Mouse (Mus musculus) kidney, adult 2 months (tissue): ENCODE measurements at regions not wholly inside any gene's neighbourhood (a gene's known extent, or its start where the extent isn't known, plus 50 kb on each side); places are given as distances from the start of the nearest gene placed in this dataset.

ENCODE experiments used
- DNase-seq: peaks from one replicate; pipeline ENCODE4 v3.0.0; 2021
- H3K27ac ChIP-seq: fragments of 200-500 bp; 2 replicates; pipeline ENCODE4 v1.5.1; 2012; ENCODE audit warnings: low read depth, low read length, control low read depth, inconsistent platforms; ENCODE audit not compliant: insufficient read depth
- H3K27me3 ChIP-seq: fragments of 200-500 bp; replicated peaks from 2 replicates; pipeline ENCODE4 v1.6.1; 2012; ENCODE audit warnings: mild to moderate bottlenecking, moderate library complexity, low read length, inconsistent platforms; ENCODE audit not compliant: control insufficient read depth, insufficient read depth
- H3K36me3 ChIP-seq: fragments of 200-500 bp; 2 replicates; pipeline ENCODE4 v1.6.1; 2012; ENCODE audit warnings: mild to moderate bottlenecking, moderate library complexity, low read length, inconsistent platforms; ENCODE audit not compliant: control insufficient read depth, insufficient read depth
- H3K4me1 ChIP-seq: fragments of 200-500 bp; 2 replicates; pipeline ENCODE4 v1.6.1; 2011; ENCODE audit warnings: low read length; ENCODE audit not compliant: control insufficient read depth, insufficient read depth
- H3K4me3 ChIP-seq: fragments of 200-500 bp; 2 replicates; pipeline ENCODE4 v1.5.1; 2011; ENCODE audit warnings: mild to moderate bottlenecking, low read depth, low read length, control low read depth; ENCODE audit not compliant: insufficient read depth
- CTCF ChIP-seq: fragments of 200-500 bp; conservative IDR thresholded peaks from 2 replicates; pipeline ENCODE4 v1.5.1; 2011; ENCODE audit warnings: low read depth, mild to moderate bottlenecking, control low read depth, low read length, moderate library complexity, mixed read lengths; ENCODE audit not compliant: insufficient read depth, insufficient read length
- POLR2A ChIP-seq: fragments of 200-500 bp; IDR thresholded peaks from one replicate; pipeline ENCODE4 v1.6.1; 2011; ENCODE audit warnings: low read depth, low read length, control low read depth
- WGBS: fragments of 180-500 bp; shearing (Covaris S2); methylation state at CpG from one replicate; pipeline ENCODE4 v1.1.7; 2018; 5-methylcytosine and 5-hydroxymethylcytosine counted together

- no peak for DNase-seq
- Histone ChIP-seq H3K27me3 (no peaks in the 10 kb centered on the region), H3K36me3 (no peaks in the 10 kb centered on the region), H3K27ac (no peak overlapping the region), H3K4me3 (no peak overlapping the region), H3K4me1 (0 out of 2 replicates have a peak, but pooled peaks cover 3% of the 10 kb centered on the region)
- WGBS = 86% methylated on average over 5 of the region's 5 CpGs
- TF ChIP-seq POLR2A = no peak
- TF ChIP-seq CTCF = no peak
Observed at GRCm38 (mm10) chr11:63453786-63454185, 325.0 kb downstream of the Pmp22 start.

GRCm38 (mm10) chr11:63454910-63455531, 326.2 kb downstream of the Pmp22 start:
- 52% methylated on average over 17 of the region's 17 CpGs for WGBS
- TF ChIP-seq POLR2A (no peak), CTCF (no peak)
- H3K27me3 ChIP-seq = no peaks in the 10 kb centered on the region
- no peak for DNase-seq
- no peak overlapping the region for H3K4me3 ChIP-seq
- 0 out of 2 replicates have a peak, but pooled peaks cover 3% of the 10 kb centered on the region for H3K4me1 ChIP-seq
- no peak overlapping the region for H3K27ac ChIP-seq
- H3K36me3 ChIP-seq = no peaks in the 10 kb centered on the region

- DNase-seq = peak; percentile 8
- 81% methylated on average over 3 of the region's 3 CpGs for WGBS
Observed at GRCm38 (mm10) chr11:63456356-63456755, 327.6 kb downstream of the Pmp22 start.

GRCm38 (mm10) chr11:63457250-63457649, 328.5 kb downstream of the Pmp22 start:
- Histone ChIP-seq H3K4me3 (no peak overlapping the region), H3K27ac (no peak overlapping the region), H3K36me3 (no peaks in the 10 kb centered on the region), H3K4me1 (0 out of 2 replicates have a peak, but pooled peaks cover 3% of the 10 kb centered on the region), H3K27me3 (no peaks in the 10 kb centered on the region)
- WGBS = 77% methylated on average over 5 of the region's 5 CpGs
- no peak for DNase-seq
- TF ChIP-seq POLR2A (no peak), CTCF (no peak)

More at GRCm38 (mm10) chr11:63456356-63456755, 327.6 kb downstream of the Pmp22 start:
- H3K27me3 ChIP-seq = no peaks in the 10 kb centered on the region
- no peak overlapping the region for H3K4me3 ChIP-seq
- H3K4me1 ChIP-seq = 0 out of 2 replicates have a peak, but pooled peaks cover 3% of the 10 kb centered on the region
- no peaks in the 10 kb centered on the region for H3K36me3 ChIP-seq
- no peak for TF ChIP-seq POLR2A
- no peak for TF ChIP-seq CTCF
- no peak overlapping the region for H3K27ac ChIP-seq

GRCm38 (mm10) chr11:63460146-63460545, 331.4 kb downstream of the Pmp22 start:
- no peak overlapping the region for H3K27ac ChIP-seq
- no peaks in the 10 kb centered on the region for H3K36me3 ChIP-seq
- 83% methylated on average over 7 of the region's 7 CpGs for WGBS
- H3K4me3 ChIP-seq = no peak overlapping the region
- no peak for TF ChIP-seq CTCF
- TF ChIP-seq POLR2A = no peak
- H3K4me1 ChIP-seq = 0 out of 2 replicates have a peak, but pooled peaks cover 3% of the 10 kb centered on the region
- no peak for DNase-seq
- H3K27me3 ChIP-seq = no peaks in the 10 kb centered on the region

GRCm38 (mm10) chr11:63463797-63464331, 335.1 kb downstream of the Pmp22 start:
- Histone ChIP-seq H3K4me1 (no peaks in the 10 kb centered on the region), H3K4me3 (no peak overlapping the region), H3K36me3 (no peaks in the 10 kb centered on the region), H3K27ac (no peak overlapping the region), H3K27me3 (no peaks in the 10 kb centered on the region)
- TF ChIP-seq CTCF = no peak
- no peak for TF ChIP-seq POLR2A
- DNase-seq = peak; percentile 36
- 35% methylated on average over 18 of the region's 18 CpGs for WGBS

- H3K4me3 ChIP-seq = no peak overlapping the region
- no peak for DNase-seq
- 90% methylated on average over 6 of the region's 6 CpGs for whole genome bisulfite sequencing
- no peaks in the 10 kb centered on the region for H3K36me3 ChIP-seq
- TF ChIP-seq CTCF = no peak
- no peak for TF ChIP-seq POLR2A
- H3K27ac ChIP-seq = no peak overlapping the region
- H3K27me3 ChIP-seq = no peaks in the 10 kb centered on the region
- H3K4me1 ChIP-seq = no peaks in the 10 kb centered on the region
Observed at GRCm38 (mm10) chr11:63465941-63466340, 337.2 kb downstream of the Pmp22 start.
